Mouse (Mus musculus) MEL-GATA-1-ER (cell line): ENCODE measurements at regions not wholly inside any gene's neighbourhood (a gene's known extent, or its start where the extent isn't known, plus 50 kb on each side); places are given as distances from the start of the nearest gene placed in this dataset.

ENCODE experiments used
- DNase-seq: peaks from one replicate; pipeline ENCODE4 v3.0.0-alpha.2; 2012; ENCODE audit warnings: low read depth; ENCODE audit errors: extremely low read depth

GRCm38 (mm10) chr2:106529746-106530145 lies 163.3 kb upstream of the Mpped2 start:
- DNase-seq, result no peak

GRCm38 (mm10) chr2:106538329-106538728 lies 154.7 kb upstream of the Mpped2 start:
- DNase-seq, result no peak

GRCm38 (mm10) chr2:106540176-106540575 lies 152.9 kb upstream of the Mpped2 start:
- no peak for DNase-seq

DNA sequence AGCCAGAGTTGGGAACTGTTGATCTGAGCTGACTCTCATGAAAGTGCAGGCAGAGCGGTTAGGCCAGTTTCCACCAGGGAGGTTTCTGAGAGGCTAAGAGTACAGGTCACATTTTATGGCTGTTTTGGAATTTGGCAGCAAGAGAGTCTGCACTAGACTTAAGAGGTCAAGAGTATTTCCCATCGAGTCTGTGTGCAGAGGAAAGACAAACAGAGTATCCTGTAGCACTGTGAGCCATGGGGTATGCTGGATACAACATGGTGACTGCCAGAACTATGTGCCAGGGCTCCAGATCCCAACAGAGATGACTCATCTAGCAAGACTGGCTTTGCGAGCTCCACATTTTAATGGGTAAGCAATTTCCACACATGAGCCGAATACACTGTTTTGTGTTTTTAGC lies 146.0 kb upstream of the Mpped2 start:
- DNase-seq, result no peak

DNA sequence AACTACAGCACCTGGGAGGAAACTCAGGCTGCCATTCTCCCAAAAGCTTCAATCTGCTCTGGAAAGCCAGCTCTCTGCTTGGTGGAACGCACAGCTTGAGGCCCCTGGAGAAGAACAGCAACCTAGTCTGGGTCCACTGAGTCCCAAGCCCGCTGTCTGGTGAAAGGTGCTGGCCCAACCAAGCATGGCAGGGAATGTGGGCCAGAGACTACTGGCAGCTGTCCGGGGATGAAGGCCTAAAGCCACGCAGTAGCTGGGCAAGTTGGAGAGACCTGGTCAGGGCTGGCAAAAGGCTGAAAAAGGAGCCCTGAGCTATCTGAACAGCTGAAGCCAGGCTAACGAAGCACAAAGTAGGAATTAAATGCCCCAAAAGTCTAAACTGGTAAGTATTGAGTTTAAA lies 139.4 kb upstream of the Mpped2 start:
- DNase-seq, result no peak

GRCm38 (mm10) chr2:106561571-106562090 lies 131.4 kb upstream of the Mpped2 start:
- DNase-seq, result no peak

- DNase-seq, result no peak
These were observed 122.8 kb upstream of the Mpped2 start for GRCm38 (mm10) chr2:106570226-106570625.

GRCm38 (mm10) chr2:106571346-106571745 lies 121.7 kb upstream of the Mpped2 start:
- DNase-seq, result no peak

DNA sequence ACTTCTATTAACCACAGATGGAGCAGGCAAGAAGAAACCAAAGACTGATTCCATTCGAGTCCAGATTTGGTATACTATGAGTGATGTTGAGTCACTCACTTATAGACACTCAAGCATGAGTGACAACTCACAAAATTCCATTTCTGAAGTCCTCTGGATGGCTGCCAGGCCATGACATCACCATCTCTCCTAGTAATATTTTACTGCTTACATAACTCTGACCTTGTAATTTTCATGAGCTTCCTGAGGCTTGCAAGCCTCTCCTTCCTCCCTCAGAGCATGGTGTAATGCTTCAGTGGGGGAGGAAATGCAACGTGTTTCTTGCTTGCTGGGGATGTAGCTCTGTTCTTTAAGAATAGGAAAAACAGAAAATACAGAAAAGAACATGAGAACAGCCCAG lies 121.2 kb upstream of the Mpped2 start:
- DNase-seq, result no peak

DNA sequence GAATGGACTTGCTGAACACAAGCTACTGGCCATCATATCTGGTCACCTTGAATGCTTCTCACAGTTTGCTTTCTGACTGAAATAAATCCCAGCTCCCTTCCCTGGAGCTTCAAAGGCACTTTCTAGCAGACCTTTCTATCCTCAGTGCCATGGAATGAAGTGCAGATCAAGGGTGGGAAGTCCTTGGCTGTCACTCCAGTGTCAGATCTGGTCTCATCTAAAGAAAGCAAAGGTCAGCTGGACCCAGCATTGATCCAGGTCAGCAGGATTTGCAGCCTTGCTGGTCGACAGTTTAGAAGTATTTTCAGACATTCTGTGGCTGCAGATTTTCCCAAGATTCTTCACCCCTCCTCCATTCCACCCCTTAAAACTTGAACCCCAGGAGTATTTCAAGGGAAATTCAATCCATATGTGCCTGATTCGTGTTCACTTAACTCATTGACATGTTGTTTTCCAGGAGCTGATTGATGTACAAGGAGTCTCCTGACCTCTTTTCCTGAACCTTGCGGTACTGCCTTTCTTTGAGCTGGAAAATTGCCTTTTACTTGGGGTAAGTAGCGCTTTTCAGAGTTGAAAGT lies 116.2 kb upstream of the Mpped2 start:
- no peak for DNase-seq

DNA sequence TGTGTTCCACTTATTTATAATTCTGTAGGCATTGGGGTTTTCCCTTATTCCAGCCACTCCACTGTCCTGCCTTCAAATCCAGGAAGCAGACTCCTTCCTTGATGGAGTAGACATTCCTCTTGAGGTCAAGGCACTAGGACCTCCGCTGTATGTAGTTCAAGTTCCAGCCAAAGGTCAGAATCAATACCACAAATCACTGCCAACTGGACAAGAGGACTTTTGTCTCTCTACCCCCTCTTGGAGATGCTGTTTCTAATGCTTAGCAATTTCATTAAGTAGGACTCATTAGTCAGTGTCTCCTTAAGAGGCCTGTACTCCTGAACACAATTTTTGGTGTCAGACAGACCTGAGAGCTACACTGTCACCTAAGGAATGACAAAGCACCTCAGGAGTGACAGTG lies 115.0 kb upstream of the Mpped2 start:
- DNase-seq, result no peak

- no peak for DNase-seq
These were observed 112.4 kb upstream of the Mpped2 start for GRCm38 (mm10) chr2:106580663-106581062.

DNA sequence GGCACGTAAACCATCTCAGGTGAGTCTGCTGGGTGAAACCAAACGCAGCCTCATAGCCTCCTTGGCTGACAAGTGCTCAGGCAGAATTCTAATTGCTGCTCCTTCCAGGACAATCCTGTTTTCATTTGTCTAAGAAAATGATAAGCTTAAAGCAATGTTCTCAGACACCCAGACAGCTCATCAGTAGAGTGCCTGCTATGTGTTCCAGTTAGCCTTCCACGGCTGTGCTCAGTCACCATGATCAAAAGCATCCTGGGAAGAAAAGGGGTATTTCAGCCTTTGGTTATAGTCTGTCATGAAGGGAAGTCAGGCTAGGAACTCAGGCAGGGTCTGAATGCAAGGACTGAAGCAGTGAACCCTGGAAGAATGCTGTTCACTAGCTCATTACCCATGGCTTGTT lies 71.8 kb upstream of the Mpped2 start:
- DNase-seq, result no peak

GRCm38 (mm10) chr2:106622326-106622725 lies 70.7 kb upstream of the Mpped2 start:
- DNase-seq, result no peak

- no peak for DNase-seq
These were observed 69.4 kb upstream of the Mpped2 start for GRCm38 (mm10) chr2:106623680-106624079.

DNA sequence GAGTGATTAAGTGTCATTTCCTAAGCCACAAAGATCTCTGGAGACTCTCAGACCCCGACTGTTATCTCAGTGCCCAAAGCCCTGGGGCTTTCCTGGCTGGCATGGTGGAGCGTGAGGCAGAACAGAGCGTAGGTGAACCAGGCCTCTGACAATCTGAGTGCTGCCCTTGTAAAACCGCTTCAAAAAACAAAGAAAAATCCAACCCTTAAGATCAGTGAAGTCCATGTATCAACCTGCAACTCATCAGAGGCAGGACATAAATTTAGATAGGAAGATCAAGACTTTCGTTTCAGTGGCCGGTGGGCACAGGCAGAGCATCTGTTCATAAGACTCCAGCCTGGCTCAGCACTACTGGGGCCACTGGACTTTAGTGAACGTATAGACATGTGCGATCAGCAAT lies 61.1 kb upstream of the Mpped2 start:
- DNase-seq, result no peak
